Mouse (Mus musculus) urinary bladder, postnatal 36 days (tissue): ENCODE results near the gene Dock7.

ENCODE experiments used
- DNase-seq, 2 experiments: peaks; one replicate each; pipeline ENCODE4 v3.0.0; 2022; ENCODE audit warnings: low spot score in 2 of 2, mixed read lengths in 1 of 2

The Dock7 gene

GRCm38 (mm10) chr4:99120211-99121122 lies at the start of gene Dock7:
Gene Dock7, minus strand, starts transcription at chr4:99120915.
- DNase-seq: peak; percentile 75 to 80

DNA sequence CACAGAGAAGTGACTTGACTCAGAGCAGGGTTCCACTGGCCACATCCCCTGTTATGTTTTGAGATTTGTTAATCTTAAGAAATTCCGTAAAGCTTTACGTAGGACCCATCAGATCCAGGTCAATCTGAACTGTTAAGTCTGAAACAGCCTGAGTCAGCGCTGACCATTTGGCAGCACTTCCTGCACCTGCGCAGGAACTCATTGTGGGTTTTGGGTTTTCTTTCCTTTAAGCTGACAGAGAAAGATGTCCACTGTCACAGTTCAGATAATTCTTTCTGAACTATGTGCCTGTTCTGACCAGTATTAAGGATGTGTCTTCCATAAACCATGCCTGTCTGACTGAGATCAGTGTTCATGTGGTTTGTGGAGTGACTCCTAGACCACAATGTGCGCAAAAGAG lies 48.2 kb upstream of the Dock7 start:
- DNase-seq: no peak

- no peak for DNase-seq
These were observed 42.8 kb upstream of the Dock7 start for GRCm38 (mm10) chr4:99163547-99163946.

GRCm38 (mm10) chr4:99163001-99163400 lies 42.3 kb upstream of the Dock7 start:
- DNase-seq: no peak

DNA sequence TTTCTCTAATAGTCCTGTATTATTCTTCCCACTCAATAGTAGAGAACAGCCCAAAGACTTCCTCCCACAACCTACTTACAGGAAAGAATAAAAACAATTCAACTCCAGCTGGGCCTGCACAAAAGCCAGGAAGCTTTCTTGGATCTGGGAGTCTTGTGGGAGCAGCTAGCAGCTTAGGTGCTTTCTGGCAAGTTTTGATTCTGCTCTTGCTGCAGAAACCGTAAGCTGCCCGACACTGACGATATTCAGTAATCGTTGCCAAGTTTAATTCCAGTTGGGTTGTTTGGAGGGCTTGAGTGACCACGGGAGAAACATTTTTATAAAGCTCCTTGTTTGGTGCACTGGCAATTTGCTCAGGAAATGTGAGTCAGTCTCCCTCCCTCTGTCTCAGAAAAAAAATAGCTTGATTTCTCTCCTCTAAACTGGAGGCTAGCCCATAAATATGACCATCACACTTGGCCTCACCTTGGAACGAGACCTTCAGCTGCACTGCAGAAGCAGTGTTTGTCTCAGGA lies 40.8 kb upstream of the Dock7 start:
- peak; percentile 17 to 18 for DNase-seq

- DNase-seq: no peak
These were observed 40.2 kb upstream of the Dock7 start for GRCm38 (mm10) chr4:99160899-99161298.

DNA sequence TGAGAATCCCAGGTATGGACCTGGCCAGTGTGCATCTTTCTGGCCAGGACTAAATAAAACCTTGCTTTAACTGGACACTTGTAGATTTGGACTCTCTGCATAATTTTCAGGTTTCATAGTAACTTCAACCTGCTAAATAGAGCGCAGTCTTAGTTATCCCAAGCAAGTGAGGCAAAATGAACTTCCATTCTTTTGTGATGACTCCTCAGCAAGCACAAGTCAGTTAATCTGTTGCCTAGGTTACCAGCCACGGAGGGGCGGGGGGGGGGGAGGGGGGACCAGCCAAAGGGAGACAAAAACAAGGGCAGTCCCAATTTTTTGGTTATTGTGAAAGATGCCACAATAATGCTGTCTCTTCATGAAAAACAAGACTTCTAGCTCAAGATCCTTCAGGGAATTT lies 39.7 kb upstream of the Dock7 start:
- DNase-seq: no peak

- DNase-seq: peak; percentile 14 to 21
These were observed 37.8 kb upstream of the Dock7 start for GRCm38 (mm10) chr4:99158495-99158894.

DNA sequence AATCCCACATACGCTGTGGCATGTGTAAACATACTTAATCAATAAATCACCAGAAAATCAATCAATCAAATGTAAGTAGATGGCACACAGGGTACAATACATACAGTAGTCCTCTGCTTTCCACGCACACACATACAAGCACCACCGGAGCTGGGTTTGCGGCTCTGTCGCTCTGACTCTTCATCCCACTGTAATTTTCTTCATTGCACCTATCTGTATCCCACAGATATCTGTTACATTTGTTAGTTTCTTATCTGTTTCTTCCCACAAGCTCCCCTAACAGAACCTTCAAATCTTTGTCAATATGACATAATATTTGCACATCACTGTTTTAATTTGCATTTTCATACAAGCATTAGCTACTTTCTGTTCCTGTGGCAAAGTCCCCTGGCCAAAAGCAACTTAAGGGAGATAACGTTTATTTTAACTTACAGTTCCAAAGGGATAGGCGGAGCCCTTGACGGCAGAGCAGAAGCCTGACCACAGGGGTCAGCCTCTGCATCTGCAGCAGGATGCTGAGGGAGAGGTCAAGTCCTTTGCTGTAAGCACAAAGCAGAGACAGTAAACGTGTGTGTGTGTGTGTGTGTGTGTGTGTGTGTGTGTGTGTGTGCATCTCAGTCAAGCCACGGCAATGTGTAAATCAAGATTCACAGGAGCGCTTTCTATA lies 36.1 kb upstream of the Dock7 start:
- no peak for DNase-seq

DNA sequence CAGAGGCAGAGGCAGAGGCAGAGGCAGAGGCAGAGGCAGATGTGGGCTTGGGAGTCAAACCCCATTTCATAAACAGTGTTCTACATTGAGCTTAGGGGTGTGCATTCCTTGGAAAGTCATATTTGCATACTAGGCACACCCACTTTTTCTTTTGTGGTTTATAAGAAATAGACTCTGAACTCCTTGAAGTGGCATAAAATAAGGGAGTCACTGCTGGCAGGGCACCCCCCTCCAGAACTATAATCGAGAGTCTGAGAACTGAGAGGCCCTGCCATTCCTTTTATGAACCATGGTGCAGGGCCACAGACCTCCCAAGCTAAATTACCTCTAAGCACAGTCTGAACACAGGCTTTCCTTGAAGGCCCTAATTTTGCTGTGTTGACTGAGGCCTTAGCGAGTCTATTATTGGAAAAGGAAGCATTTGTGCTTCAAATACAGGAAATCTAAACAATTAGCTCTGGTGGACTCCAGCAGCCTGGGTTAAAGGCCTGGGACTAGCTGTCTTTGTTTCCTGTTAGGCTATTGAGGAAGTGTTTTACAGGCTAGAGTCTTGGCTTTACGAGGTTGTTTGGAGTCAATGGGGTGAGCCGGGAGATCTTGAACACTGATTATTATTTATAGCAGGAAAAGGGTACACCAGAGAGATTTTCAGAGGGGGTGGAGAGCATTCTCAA lies 31.3 kb upstream of the Dock7 start:
- DNase-seq: peak in 1 of 2 experiments; percentile 15

DNA sequence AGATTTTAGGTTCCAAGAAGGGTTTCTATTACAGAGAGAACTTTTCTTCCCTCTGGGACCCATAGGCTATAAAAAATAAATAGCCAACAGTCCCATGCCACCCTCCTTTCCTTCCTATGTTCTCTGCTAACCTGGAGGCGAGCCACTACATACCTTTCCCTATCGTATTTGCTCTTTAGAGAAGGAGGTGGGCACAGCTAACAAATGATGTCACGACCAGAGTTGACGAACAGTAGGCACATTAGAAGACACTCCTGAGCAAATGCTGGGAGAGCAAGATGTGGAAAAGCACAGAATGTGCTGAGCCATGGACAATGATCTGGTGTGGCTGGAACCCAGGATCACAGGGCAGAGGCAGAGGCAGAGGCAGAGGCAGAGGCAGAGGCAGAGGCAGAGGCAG lies 30.7 kb upstream of the Dock7 start:
- no peak for DNase-seq

DNA sequence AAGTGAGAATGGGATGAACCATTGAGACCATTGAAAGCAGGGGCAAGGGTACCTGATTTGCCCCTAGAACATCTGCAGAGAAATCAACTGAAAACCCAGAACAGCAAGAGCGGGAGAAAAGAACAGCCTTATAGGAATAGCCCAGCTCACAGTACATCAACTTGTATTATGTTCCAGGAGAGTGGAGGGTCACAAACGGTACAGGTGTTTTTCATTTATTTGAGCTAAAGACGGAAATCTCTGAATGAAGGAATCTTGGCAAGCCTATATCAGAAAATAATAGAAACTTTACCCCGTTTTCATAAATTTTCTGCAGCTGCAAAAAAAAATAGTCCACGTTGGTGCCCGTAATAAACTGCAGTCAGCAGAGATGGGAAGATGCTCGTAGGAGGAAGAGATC lies 22.6 kb upstream of the Dock7 start:
- no peak for DNase-seq

- DNase-seq: no peak
These were observed 20.9 kb upstream of the Dock7 start for GRCm38 (mm10) chr4:99141578-99141977.

DNA sequence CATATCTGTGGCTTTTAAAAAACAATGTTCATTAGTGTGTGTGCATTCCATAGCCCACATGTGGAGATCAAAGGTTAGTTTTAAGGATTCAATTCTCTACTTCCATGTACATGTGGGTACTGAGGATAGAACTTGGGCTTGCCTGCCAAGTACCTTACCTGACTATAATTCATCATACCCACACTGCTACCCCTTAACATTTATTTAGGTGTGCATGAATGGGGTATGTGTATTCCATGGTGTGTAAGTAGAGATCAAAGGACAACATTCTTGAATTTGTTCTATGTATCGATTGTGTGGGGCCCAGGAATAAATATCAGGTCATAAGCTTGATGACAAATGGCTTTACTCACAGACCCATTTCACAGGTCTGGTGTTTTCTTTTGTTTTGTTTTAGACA lies 20.5 kb upstream of the Dock7 start:
- DNase-seq: no peak

- DNase-seq: no peak
These were observed 17.4 kb upstream of the Dock7 start for GRCm38 (mm10) chr4:99137986-99138641.

GRCm38 (mm10) chr4:99134522-99134921 lies 13.8 kb upstream of the Dock7 start:
- DNase-seq: no peak

DNA sequence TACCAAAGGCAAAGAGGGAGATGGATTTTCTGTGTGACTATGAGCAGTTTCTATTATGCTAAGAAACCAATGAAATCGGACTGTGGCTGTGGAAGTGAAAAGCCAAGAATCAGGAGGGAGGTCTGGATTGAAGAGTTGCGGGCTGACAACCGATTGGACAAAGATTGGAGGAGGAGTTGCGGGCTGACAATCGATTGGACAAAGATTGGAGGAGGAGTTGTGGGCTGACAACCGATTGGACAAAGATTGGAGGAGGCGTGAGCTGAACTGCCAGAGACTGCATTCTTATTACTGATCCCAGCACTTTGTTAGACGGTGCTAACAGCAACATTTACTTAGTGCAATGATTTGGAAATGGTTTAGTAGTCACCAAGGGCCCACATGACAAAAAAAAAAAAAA lies 12.6 kb upstream of the Dock7 start:
- DNase-seq: no peak

DNA sequence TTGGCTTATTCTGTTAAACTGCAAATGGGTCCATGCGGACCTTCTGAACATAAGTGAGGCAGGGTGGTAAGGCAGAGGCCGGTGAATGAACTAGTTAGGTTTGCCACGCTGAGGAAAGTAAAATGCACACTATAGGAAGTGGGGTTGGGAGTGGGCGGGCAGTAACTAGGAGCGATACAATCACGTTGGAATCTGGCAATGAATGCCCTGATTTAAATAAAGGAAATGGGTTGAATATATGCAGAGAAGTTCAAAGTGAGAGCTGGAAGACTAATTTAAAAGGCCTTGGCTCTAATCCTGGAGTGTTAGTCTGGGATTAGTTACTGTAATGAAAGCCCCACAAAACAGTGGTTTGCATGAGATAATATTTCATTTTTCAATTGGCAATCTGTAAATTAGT lies 12.0 kb upstream of the Dock7 start:
- DNase-seq: no peak

DNA sequence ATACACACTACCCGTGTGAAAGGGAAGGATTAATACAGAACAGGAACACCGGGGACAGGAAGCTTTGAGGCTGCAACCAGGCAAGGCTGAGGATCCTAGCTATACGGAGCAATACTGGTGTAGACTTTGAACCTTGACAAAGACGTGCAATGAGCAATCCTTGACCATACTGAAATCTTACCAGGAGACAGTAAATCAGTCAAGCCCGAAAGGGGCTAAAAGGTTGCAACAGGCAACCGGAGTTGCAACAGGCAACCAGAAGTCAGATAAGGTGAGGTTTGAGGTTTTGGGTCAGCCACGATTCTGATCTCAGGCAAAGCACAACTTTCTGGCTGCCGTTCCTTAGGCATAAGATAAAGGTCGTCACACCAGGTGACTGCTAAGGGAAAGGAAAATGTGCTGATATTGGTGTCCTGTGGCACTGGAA lies 10.5 kb upstream of the Dock7 start:
- DNase-seq: peak; percentile 13 to 40

GRCm38 (mm10) chr4:99123546-99123945 lies 2.8 kb upstream of the Dock7 start:
- DNase-seq: no peak

GRCm38 (mm10) chr4:99122786-99123185 lies 2.1 kb upstream of the Dock7 start:
- no peak for DNase-seq

- DNase-seq: no peak
These were observed 1.3 kb upstream of the Dock7 start for GRCm38 (mm10) chr4:99122047-99122446.
